Mouse (Mus musculus) spleen, adult 2 months (tissue): ENCODE data around the gene Phactr4.

Experiments
- CTCF ChIP-seq: fragments of 200-500 bp; IDR thresholded peaks from 2 replicates; pipeline ENCODE4 v1.5.1; 2011; ENCODE audit warnings: mild to moderate bottlenecking, inconsistent platforms; ENCODE audit not compliant: insufficient read depth, insufficient read length, insufficient replicate concordance; ENCODE audit errors: extremely low read depth
- POLR2A ChIP-seq: fragments of 200-500 bp; IDR thresholded peaks from 2 replicates; pipeline ENCODE4 v1.6.1; 2011; ENCODE audit warnings: low read depth, low read length, inconsistent platforms

DNA sequence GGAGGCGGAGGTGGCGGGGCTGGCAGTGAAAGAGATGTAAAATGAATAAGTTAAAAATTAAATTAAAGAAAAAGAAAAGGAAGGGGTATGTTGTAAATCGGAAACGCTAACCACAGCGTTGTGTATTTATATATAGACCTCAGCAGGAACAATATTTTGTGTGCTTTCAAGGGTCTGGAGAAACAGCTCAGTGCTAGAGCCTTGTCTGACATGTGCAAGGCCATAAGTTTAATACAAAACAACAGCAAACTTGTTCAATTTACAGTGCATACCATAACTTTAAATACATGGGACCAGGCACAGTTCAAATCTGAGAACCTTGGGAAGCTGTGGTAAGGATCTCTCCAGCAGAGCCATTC lies 41.9 kb upstream of the Phactr4 start:
- no peak for TF ChIP-seq CTCF
- no peak for TF ChIP-seq POLR2A
